Mouse (Mus musculus) embryonic facial prominence, embryonic 10.5 days (tissue): Measurements from ENCODE around the gene Tgm1. TPM values are rescaled to one million over a fixed set of nuclear protein-coding genes. Genes with fewer than 3 reads are reported as not detected.

Source experiments
- DNase-seq: peaks from one replicate; pipeline ENCODE4 v3.0.0-alpha.2; 2017; ENCODE audit warnings: low spot score
- H3K27ac ChIP-seq: fragments of 300-500 bp; sonication (generic); replicated peaks from 2 replicates; pipeline ENCODE4 v1.5.1; 2016; ENCODE audit warnings: mild to moderate bottlenecking
- H3K27me3 ChIP-seq: fragments of 300-500 bp; sonication (generic); replicated peaks from 2 replicates; pipeline ENCODE4 v1.6.1; 2016; ENCODE audit warnings: low read depth, mild to moderate bottlenecking; ENCODE audit not compliant: poor library complexity, severe bottlenecking
- H3K36me3 ChIP-seq: fragments of 300-500 bp; sonication (generic); replicated peaks from 2 replicates; pipeline ENCODE4 v1.6.1; 2016; ENCODE audit warnings: mild to moderate bottlenecking, moderate library complexity
- H3K4me1 ChIP-seq: fragments of 300-500 bp; sonication (generic); 2 replicates; pipeline ENCODE4 v1.6.1; 2016
- H3K4me3 ChIP-seq: fragments of 300-500 bp; sonication (generic); 2 replicates; pipeline ENCODE4 v1.5.1; 2016; ENCODE audit warnings: mild to moderate bottlenecking, moderate library complexity
- H3K9me3 ChIP-seq: fragments of 300-500 bp; sonication (generic); 2 replicates; pipeline ENCODE4 v1.6.1; 2016; ENCODE audit warnings: mild to moderate bottlenecking
- WGBS: fragments of 180-500 bp; shearing (Covaris S2); methylation state at CpG from one replicate; pipeline ENCODE4 v1.1.7; 2016; 5-methylcytosine and 5-hydroxymethylcytosine counted together
- polyA plus RNA-seq: library from polyadenylated mRNA; unstranded; fragments of >200 nt; fragmentation: Nextera tagmentation; extraction: Ambion mirVana; gene quantifications from 2 replicates; pipeline ENCODE4 v1.2.1, GENCODE M21; 2016

Tgm1 gene
- polyA plus RNA-seq, 1 experiment from 2014 or later: 0.90 TPM

DNA sequence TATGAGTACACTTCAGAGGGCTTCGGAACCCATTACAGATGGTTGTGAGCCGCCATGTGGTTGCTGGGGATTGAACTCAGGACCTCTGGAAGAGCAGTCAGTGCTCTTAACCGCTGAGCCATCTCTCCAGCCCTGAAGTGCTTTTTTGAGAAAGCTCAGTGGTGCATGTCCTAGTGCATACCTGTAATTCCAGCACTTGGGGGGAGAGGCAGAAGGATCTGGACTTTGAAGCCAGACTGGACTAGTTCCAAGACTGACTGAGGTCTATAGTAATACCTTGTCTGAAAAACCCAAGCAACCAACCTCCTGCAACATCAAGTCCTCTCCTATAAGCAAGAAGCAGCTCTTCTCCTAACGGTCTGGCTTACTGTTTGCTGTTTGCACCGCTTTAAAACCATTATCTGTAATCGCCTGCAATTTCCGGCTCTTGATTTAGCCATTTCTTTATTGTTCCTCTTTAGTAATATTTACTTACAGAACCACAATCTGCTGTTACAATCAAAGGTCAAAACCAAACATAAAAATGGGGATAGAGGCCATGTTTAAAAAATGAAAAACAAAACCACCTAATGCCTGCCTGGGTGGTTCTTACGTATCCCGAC, 23.5 kb upstream of the Tgm1 start:
- Histone ChIP-seq H3K4me3 (no peak overlapping the region), H3K27ac (no peak overlapping the region), H3K4me1 (no peaks in the 10 kb centered on the region), H3K36me3 (peaks cover 34% of the 10 kb centered on the region), H3K27me3 (no peaks in the 10 kb centered on the region), H3K9me3 (no peaks in the 10 kb centered on the region)
- whole genome bisulfite sequencing: 88% methylated on average over 9 of the region's 9 CpGs
- no peak for DNase-seq

DNA sequence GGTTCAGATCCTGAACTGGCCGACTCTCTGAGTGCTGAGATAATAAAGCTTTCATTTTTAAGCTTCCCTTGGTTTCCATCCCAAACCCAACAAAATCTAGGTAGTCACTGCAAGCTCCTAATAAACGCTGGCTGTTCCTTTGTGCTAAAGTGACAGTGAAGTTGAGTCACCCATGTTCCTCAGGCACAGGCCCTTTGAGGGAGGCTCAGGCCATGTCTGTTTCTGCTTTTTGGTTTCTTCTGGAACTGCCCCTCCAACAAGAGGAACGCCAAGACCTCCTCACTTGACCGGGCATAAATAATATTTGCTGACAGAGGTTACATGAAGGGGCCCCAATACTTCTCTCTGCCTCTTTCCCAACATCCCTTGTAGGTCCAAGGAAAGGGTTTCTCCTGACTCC, 22.0 kb upstream of the Tgm1 start:
- Histone ChIP-seq H3K27me3 (0 out of 2 replicates have a peak, but pooled peaks cover 2% of the 10 kb centered on the region), H3K4me1 (no peaks in the 10 kb centered on the region), H3K36me3 (peaks cover 27% of the 10 kb centered on the region), H3K9me3 (no peaks in the 10 kb centered on the region), H3K4me3 (no peak overlapping the region), H3K27ac (no peak overlapping the region)
- 89% methylated on average over 4 of the region's 4 CpGs for WGBS
- no peak for DNase-seq

DNA sequence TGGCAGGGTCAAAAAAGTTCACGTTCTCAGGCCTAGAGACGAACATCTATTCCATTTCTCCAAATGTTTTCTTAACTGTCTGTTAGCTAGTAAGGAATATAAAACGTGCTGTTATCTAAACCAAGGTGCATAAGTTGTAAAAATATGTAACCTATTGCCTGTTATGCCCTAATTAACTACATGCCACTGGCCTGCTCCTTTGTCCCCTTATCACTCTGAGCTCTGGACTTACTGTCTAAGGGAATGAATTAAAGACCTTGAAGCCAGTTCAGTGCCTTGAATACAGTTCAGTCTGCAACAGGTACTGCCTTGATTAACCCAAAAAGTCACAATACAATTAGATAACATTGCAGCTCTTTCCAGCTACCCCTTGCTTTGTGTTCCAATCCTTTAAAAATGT, 21.6 kb upstream of the Tgm1 start:
- H3K9me3 ChIP-seq: no peaks in the 10 kb centered on the region
- H3K27ac ChIP-seq: no peak overlapping the region
- no peaks in the 10 kb centered on the region for H3K4me1 ChIP-seq
- DNase-seq: no peak
- no peak overlapping the region for H3K4me3 ChIP-seq
- H3K27me3 ChIP-seq: 0 out of 2 replicates have a peak, but pooled peaks cover 3% of the 10 kb centered on the region
- WGBS: 79% methylated on average over 3 of the region's 3 CpGs
- H3K36me3 ChIP-seq: peaks cover 23% of the 10 kb centered on the region

DNA sequence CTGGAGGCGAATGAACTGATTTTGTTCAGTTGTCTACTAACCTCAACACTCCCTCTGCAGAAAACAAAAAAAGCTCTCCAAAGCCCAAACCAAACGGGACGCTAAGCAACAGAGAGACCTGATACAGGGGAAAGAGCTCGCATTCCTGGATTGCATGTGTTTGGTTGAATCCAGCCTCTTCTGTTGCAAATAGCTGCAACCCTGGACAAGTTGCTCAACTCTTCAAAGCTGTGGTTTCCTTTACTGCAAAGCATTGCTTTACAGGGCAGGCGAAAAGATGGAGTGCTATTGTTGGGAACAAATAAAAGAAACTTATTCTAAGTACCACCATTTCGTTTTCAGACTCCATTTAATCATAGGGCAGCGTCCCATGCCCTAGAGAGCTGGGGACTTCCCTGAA, 21.1 kb upstream of the Tgm1 start:
- Histone ChIP-seq H3K9me3 (no peaks in the 10 kb centered on the region), H3K36me3 (peaks cover 18% of the 10 kb centered on the region), H3K4me3 (no peak overlapping the region), H3K27ac (no peak overlapping the region), H3K27me3 (0 out of 2 replicates have a peak, but pooled peaks cover 3% of the 10 kb centered on the region), H3K4me1 (no peaks in the 10 kb centered on the region)
- DNase-seq: no peak
- WGBS: 78% methylated on average over 7 of the region's 7 CpGs

DNA sequence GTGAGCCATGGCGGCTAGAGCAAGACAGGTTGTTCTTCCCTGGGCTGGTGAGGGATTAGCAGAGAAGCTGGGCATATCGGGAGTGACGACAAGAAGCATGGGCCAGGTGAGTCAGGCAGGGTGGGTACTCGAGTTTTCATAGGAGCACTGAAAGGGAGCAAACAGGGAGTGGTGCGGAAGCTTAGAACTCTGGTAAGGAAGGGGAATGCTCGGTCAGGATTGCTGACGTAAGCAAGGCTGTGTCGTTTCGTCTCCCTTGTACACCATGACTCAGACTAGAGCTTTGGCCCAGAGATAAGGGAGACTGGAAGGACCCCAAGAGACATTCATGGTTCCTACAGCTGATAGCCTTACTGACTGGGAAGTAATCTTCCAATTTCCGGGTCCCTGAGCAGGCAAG, 20.2 kb upstream of the Tgm1 start:
- H3K27me3 ChIP-seq: 0 out of 2 replicates have a peak, but pooled peaks cover 3% of the 10 kb centered on the region
- H3K27ac ChIP-seq: no peak overlapping the region
- DNase-seq: no peak
- peaks cover 9% of the 10 kb centered on the region for H3K36me3 ChIP-seq
- H3K4me1 ChIP-seq: no peaks in the 10 kb centered on the region
- no peaks in the 10 kb centered on the region for H3K9me3 ChIP-seq
- 80% methylated on average over 10 of the region's 10 CpGs for WGBS
- H3K4me3 ChIP-seq: no peak overlapping the region

DNA sequence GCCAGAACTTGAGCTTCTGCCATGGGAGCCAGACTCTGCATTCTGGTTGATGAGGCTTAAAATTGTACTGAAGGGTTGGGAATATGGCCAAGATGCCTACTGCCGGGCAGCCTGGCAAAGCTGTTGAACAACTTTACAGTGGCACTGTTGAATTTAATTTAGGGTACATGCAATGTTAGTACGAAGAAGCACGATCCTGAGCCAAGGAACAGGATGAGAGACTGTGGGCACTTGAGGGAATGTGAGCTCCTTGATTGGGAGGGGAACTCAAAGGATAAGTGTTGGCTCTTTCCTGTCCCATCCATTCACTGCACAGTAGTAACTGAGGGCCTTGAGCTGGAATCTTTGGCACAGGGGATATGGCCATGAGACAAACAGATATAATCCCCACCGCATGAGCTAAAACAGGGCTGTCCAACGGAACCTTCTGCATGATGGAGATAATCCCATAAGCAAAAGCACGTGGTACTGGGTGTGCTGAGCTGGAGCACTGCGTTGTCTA, 16.9 kb upstream of the Tgm1 start:
- no peak for DNase-seq
- Histone ChIP-seq H3K4me3 (no peak overlapping the region), H3K27ac (no peak overlapping the region), H3K9me3 (no peaks in the 10 kb centered on the region), H3K36me3 (no peaks in the 10 kb centered on the region), H3K4me1 (no peaks in the 10 kb centered on the region), H3K27me3 (0 out of 2 replicates have a peak, but pooled peaks cover 3% of the 10 kb centered on the region)
- 88% methylated on average over 7 of the region's 7 CpGs for WGBS

DNA sequence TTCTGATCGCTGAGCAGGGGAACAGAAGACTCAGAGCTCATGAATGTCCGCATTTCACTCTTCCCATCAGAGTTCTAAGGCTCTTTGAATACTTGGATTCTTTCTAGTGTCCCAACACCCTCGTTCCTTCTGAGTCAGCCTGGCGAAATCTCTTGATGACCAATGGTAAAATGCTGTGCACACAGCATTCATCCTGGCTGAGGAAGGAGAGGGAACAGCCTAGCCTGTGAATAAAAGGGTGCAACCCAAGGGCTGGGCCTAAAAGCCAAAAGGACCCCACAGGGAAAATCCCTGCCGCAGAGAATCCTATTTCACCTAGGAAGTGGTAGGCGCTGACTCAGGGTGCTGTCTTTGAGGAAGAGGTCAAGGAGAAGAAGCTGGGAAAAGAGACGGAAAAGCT, 16.4 kb upstream of the Tgm1 start:
- DNase-seq: no peak
- H3K4me1 ChIP-seq: no peaks in the 10 kb centered on the region
- 78% methylated on average over 7 of the region's 7 CpGs for WGBS
- no peak overlapping the region for H3K27ac ChIP-seq
- H3K9me3 ChIP-seq: no peaks in the 10 kb centered on the region
- no peaks in the 10 kb centered on the region for H3K36me3 ChIP-seq
- H3K27me3 ChIP-seq: 0 out of 2 replicates have a peak, but pooled peaks cover 3% of the 10 kb centered on the region
- no peak overlapping the region for H3K4me3 ChIP-seq

DNA sequence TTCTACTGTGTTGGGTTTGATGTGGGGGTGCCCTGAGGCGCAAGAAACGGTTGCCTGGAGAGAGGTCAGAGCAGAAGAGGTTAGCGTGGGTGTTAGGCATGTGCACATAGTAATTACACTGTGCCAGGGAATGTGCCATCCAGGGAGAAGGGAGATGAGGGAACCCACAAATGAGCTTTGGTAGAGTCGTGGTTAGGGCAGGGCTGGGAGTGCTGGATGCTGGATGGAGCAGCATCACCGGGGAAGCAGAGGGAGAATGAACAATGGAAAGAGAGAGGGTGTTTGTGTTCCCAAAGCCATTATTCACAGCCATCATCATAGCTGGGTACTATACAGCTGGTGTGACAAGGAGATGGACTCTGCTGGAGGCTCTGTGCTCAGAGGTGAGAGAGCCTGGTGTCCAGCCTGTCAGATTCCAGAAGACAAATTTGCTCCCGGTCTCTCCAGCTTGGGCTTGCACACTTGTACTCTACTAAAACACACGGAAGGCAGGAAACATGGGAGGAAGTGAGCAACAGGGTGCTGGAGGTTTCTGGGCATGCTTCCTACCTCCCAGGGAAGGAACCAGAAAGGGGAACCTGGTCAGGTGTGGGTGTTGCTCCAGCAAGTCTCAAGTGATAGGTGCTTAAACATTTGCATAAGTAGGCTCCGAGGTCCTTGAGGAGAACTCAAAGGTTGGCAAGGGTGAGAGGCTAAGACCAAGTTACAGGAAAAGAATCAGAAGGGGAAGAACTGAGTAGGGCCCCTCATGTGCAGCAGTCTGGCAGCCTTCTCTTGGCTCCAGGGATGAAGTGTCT, 14.4 kb upstream of the Tgm1 start:
- 74% methylated on average over 8 of the region's 8 CpGs for WGBS
- no peak for DNase-seq
- no peak overlapping the region for H3K4me3 ChIP-seq

DNA sequence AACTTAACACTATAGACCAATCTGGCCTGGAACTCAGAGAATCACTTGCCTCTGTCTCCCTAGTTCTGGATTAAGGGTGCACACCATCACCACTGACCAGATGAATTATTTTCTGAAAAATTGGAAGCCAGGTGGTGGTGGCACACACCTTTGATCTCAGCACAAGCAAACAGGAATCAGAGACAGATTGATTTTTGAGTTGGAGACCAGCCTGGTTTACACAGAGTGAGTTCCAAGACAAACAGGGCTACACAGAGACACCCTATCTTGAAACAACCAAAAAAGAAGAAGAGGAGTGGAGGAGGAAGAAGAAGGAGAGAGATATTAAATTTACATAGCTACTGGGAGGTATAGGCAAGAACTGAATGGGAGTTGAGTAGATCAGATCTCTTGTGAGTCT, 12.5 kb upstream of the Tgm1 start:
- Histone ChIP-seq H3K27me3 (0 out of 2 replicates have a peak, but pooled peaks cover 3% of the 10 kb centered on the region), H3K27ac (no peak overlapping the region), H3K36me3 (no peaks in the 10 kb centered on the region), H3K4me3 (no peak overlapping the region), H3K4me1 (peaks cover 10% of the 10 kb centered on the region), H3K9me3 (no peaks in the 10 kb centered on the region)
- DNase-seq: no peak

More for the DNA sequence above, 14.4 kb upstream of the Tgm1 start:
- Histone ChIP-seq H3K9me3 (no peaks in the 10 kb centered on the region), H3K27me3 (0 out of 2 replicates have a peak, but pooled peaks cover 3% of the 10 kb centered on the region), H3K36me3 (no peaks in the 10 kb centered on the region), H3K27ac (no peak overlapping the region), H3K4me1 (no peaks in the 10 kb centered on the region)

DNA sequence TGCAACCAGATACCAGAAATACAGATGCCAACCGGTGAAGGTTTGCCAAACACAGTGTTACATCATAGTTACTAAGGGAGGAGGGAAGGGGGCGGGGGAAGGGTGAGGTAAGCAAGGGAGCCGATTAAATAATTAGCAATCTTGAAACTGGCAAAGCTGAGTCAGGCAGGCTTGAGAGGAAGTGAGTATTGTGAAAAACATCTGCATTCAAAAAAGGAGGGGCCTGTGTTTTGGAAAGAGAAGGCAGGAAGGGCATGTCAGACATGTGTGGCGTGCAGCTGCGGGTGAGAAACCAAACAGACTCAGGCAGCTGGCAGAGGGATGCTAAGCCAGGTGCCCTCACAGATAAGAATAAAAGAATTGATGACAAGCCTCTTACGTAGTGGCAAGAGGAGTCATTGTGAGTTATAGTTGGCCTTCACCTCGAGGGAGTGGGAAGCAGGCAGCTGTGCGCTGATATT, 10.7 kb upstream of the Tgm1 start:
- Histone ChIP-seq H3K4me1 (peaks cover 17% of the 10 kb centered on the region), H3K9me3 (no peaks in the 10 kb centered on the region), H3K36me3 (peaks cover 8% of the 10 kb centered on the region), H3K27me3 (no peaks in the 10 kb centered on the region), H3K27ac (no peak overlapping the region), H3K4me3 (no peak overlapping the region)
- DNase-seq: no peak
- WGBS: 72% methylated on average over 8 of the region's 8 CpGs

DNA sequence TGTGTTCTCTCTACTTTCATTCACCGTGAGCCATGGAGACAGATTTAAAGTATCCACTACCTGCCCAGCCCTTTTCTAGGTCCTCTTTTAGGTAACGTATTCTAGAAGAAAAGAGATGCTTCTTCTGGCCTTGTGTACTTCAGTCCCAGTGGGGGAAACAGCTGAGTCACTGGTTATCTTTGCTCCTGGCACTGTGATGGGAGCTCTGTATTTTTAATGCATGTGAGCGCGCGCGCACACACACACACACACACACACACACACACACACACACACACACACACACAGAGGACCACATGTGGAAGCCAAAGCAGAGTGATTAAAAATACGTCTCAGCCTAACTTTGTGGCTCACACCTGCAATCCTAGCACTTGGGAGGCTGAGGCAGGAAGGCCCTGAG, 9.7 kb upstream of the Tgm1 start:
- no peak overlapping the region for H3K27ac ChIP-seq
- peaks cover 17% of the 10 kb centered on the region for H3K4me1 ChIP-seq
- WGBS: 92% methylated on average over 7 of the region's 7 CpGs
- no peaks in the 10 kb centered on the region for H3K9me3 ChIP-seq
- no peak for DNase-seq
- peaks cover 18% of the 10 kb centered on the region for H3K36me3 ChIP-seq
- H3K27me3 ChIP-seq: no peaks in the 10 kb centered on the region
- no peak overlapping the region for H3K4me3 ChIP-seq

DNA sequence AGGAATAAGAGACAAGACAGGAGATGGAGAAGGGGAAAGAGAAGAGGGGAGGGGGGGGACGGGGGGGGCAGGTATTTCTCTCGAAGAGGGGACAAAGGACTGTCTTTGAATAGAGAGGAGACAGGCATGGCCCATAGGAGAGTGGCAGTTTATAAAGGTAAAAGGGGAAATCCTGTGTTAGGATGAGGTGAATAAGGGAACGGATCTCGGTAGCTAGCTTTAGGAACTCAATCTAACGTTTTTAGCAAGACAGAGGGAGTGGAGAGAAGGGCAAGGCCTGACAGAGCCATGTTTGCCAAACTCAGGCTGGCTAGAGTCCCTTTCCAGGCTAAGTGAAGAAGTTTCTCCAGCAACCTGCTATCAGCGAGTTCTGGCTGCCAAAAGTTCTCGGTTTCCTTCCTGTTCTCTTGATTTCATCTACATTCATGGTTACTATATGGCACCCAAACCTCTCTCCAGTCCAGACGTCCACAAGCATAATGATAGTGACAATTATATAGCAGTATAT, 8.8 kb upstream of the Tgm1 start:
- peak overlapping the region; percentile 83 for H3K4me3 ChIP-seq
- no peaks in the 10 kb centered on the region for H3K9me3 ChIP-seq
- H3K36me3 ChIP-seq: peaks cover 26% of the 10 kb centered on the region
- no peak for DNase-seq
- H3K27me3 ChIP-seq: no peaks in the 10 kb centered on the region
- peak overlapping the region; percentile 91 for H3K27ac ChIP-seq
- 45% methylated on average over 8 of the region's 8 CpGs for WGBS
- H3K4me1 ChIP-seq: peaks cover 18% of the 10 kb centered on the region
